Mouse (Mus musculus) bone marrow, adult 2 months (tissue): ENCODE measurements at regions not wholly inside any gene's neighbourhood (a gene's known extent, or its start where the extent isn't known, plus 50 kb on each side); places are given as distances from the start of the nearest gene placed in this dataset.

Source experiments
- CTCF ChIP-seq: fragments of 200-500 bp; IDR thresholded peaks from 2 replicates; pipeline ENCODE4 v1.5.1; 2011; ENCODE audit warnings: low read length, control low read depth; ENCODE audit not compliant: control insufficient read depth, insufficient read depth
- POLR2A ChIP-seq: fragments of 200-500 bp; IDR thresholded peaks from 2 replicates; pipeline ENCODE4 v1.6.1; 2011; ENCODE audit warnings: low read depth, mild to moderate bottlenecking, control low read depth, low read length, borderline replicate concordance; ENCODE audit not compliant: control insufficient read depth

DNA sequence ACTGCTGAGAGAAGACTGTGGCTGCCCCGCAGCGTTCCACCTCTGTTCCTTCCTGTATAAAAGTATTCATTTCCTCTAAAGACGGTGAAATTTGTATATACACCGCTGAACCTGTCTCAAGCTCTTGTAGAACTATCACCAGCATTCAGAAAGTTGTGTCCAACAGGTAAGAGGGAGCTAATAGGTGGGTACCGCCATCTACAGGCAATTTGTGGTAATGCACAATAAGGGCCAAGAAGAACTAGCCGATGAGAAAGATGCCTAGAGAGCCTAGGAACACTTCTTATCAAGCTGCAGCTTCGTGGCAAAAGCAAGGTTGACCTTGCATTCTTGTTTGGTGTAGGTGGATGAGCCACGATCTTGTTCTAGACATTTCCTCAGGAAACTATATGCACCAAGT is 61.6 kb upstream of the Gm10181 start:
- TF ChIP-seq POLR2A: no peak
- TF ChIP-seq CTCF: no peak
